Mouse (Mus musculus): ENCODE data around the gene Gabrb3.

Gabrb3 gene

GRCm38 (mm10) chr7:57532676-57533075, 113.2 kb downstream of the Gabrb3 start:
- no peak for DNase-seq (ENCODE audit: low read depth)

DNA sequence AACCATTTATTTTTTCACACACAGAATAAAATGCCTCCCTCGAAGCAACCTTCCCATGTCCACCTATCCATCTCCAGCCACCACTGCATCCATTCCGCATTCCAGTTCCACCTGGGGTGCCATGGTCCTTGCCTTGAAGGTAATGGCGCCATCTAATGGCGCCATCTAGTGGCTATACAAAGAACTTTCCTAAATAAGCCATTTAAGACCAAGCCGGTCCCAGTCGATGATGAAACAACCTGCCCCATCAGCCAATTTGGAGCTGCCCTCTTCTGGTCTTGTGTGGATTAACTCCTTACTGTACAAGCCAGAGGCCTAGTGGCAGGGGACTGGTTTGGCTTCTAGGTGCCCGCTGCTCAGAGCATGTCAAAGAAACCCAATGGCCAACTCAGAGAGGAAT, 119.1 kb downstream of the Gabrb3 start:
- peak; percentile 63 for DNase-seq (ENCODE audit: low read depth)

GRCm38 (mm10) chr7:57560732-57561436, 141.4 kb downstream of the Gabrb3 start:
- DNase-seq (ENCODE audit: low read depth): no peak

GRCm38 (mm10) chr7:57564403-57564802, 144.9 kb downstream of the Gabrb3 start:
- DNase-seq (ENCODE audit: low read depth): no peak

GRCm38 (mm10) chr7:57590451-57591248, 171.2 kb downstream of the Gabrb3 start:
- no peak for DNase-seq (ENCODE audit: low read depth)

GRCm38 (mm10) chr7:57591249-57591577, 171.7 kb downstream of the Gabrb3 start:
- DNase-seq (ENCODE audit: low read depth): no peak

- DNase-seq (ENCODE audit: low read depth): no peak
These were observed 172.3 kb downstream of the Gabrb3 start for GRCm38 (mm10) chr7:57591578-57592431.

DNA sequence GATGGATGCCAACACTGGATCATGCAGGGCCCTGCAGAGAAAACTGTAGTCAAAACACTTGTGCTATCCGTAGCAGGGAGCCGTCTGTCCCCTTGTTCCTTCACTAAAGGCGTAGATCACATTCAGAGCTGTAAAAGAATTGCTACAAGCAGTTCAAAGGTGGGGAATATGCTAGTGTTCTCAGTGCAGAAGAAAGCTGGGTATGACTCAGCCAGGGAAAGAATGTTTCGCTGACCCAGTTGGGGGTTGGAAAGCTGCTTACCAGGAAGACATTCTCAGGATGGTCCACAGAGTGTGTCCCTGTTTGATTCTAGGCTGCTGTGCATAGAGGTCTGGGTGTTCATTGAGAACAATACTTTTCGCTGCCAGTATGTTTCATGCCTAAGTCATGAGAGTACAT, 177.8 kb downstream of the Gabrb3 start:
- DNase-seq (ENCODE audit: low read depth): peak; percentile 12

DNA sequence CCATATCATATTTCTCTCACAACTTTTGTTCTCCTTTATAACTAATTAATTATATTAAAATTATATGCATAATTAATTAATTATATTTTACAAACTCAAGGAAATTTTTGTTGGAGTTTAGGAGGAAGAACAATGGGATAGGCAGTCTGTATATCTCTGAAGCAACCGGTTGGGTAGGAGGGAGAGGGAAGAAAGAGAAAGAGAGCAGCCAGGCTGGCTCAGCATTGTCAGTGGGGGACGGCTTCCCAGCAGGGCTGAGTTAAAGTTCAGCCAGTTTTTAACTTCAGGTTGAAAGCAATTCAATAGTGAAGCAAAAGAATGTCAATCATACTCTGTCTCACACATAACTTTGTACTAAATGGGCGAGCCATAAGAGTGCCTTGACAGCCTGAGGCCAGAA, 199.2 kb downstream of the Gabrb3 start:
- DNase-seq (ENCODE audit: low read depth): no peak

DNA sequence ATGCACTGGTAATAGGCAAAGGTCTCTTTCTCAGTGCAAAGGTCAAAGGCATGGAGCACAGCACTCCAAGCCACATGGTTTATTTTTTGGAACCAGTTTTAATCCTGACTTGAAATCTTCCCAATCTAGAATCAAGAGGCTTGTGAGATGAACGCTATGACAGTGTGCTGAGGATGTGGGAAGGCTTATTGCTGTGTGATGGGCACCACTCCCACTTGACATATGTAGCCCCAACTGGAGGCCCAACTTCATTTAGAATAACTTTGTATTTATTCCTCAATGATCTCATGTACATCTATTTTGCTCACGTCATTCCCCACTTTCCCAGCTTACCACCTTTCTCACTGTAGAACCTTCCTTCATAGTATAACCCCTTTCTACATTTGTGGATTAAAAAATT, 200.5 kb downstream of the Gabrb3 start:
- DNase-seq (ENCODE audit: low read depth): no peak

DNA sequence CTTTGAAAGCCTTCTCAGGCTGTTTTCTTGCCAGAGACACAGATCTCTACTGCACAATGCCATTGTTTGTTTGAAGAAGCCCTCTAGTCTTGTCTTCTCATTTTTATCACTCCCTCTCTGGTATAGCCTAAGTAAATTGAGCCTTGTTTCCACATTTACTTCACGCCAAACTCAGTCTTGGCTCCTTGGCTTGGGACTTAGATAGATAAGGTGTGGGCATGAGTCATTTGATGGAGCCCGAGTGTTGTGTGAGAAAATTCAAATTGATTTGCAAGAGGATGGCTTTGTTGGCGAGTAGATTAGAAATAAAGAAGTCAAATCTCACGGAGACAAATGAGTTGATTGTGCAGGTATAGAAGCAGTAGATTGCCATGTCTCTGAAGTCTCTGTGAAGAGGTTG, 204.2 kb downstream of the Gabrb3 start:
- DNase-seq (ENCODE audit: low read depth): no peak

GRCm38 (mm10) chr7:57635026-57635425, 215.5 kb downstream of the Gabrb3 start:
- no peak for DNase-seq (ENCODE audit: low read depth)

- DNase-seq (ENCODE audit: low read depth): no peak
These were observed 216.2 kb downstream of the Gabrb3 start for GRCm38 (mm10) chr7:57635687-57636086.

DNA sequence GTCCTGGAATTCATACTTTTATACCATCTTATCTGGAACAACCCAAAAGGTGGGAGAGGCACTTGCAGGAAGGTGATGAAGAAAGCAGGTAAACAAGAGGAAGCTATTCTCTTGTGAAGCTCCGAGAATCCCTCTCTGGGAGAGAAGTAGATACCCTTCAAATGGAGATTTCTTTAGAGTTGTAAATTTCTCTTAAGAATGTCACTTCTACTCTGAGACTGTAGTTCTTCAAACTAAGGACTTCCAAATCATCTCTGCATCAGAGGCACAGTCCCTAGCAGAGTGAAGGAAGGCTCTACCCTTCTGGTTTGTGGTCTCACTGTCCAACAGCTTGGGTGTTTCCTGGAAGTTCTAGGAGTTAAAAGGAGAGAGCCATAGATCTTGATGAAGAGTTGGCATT, 221.3 kb downstream of the Gabrb3 start:
- DNase-seq (ENCODE audit: low read depth): no peak

GRCm38 (mm10) chr7:57647345-57647744, 227.9 kb downstream of the Gabrb3 start:
- DNase-seq (ENCODE audit: low read depth): no peak

DNA sequence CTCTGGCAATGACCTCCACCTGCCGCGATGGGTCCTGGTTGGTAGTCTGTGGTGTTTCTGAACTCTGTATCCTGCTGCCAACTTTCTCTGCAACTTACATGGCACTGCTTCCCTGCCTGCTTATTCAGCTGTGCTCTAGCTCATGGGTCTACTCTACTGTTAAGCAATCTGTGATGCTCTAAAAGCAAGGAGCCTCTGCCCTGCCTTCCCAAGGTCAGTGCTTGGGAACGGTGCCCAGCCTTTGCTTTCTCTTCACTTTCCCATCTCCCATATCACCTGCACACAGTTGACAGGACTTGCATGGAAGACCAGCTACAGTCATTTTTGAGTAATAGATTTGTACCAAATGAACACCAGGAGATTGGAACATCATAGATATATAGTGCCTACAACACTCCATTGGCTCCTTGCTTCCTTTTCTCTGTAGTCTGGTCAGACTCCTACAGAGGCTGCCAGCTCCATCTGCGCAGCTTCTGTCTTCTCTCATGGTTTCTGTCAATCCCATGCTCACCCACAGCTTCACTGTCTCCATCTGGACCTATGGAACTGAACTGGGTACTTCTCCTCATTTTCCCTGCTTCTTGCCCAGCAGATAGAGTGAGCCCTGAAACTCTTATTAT, 228.8 kb downstream of the Gabrb3 start:
- no peak for DNase-seq (ENCODE audit: low read depth)

- no peak for DNase-seq (ENCODE audit: low read depth)
These were observed 257.9 kb downstream of the Gabrb3 start for GRCm38 (mm10) chr7:57677352-57677751.

GRCm38 (mm10) chr7:57689836-57690235, 270.3 kb downstream of the Gabrb3 start:
- DNase-seq (ENCODE audit: low read depth): no peak

DNA sequence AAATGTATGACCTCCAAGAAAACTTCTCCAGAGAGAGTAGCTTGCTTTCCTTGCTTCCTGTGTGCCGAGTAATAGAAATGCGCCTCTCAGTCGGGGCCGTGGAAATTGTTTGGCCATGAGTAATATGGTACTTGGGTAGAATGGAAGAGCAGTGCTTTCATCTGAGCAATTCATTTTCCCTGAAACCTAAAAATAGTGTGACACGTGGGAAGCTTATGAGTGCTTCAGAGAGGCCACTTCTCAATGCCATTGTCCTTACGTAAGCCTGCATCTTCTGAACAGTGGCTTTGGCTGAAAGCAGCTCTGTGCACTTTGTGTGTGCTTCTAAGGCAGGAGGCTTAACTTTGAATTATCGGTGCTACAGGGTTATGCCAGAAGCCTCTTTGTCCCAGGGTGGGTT, 280.9 kb downstream of the Gabrb3 start:
- peak; percentile 70 for DNase-seq (ENCODE audit: low read depth)

DNA sequence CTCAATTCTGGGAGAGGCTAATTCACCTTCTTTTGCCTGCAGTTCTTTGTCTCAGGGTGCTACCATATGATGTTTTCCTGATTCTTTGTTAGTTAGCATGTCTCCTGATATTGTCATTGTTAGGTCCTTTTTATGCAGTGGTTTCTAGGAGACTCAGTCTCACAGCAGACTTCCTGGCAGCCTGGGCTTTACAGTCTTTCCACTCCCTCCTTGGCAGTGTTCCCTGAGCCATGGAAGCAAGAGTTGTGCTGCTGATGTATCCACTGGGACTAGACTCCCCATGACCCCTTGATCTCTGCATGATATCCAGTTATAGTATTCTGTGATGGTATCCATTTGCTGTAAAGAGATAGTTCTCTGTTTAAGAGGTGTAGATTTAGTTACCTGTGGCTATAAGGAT, 281.6 kb downstream of the Gabrb3 start:
- peak; percentile 54 for DNase-seq (ENCODE audit: low read depth)

DNA sequence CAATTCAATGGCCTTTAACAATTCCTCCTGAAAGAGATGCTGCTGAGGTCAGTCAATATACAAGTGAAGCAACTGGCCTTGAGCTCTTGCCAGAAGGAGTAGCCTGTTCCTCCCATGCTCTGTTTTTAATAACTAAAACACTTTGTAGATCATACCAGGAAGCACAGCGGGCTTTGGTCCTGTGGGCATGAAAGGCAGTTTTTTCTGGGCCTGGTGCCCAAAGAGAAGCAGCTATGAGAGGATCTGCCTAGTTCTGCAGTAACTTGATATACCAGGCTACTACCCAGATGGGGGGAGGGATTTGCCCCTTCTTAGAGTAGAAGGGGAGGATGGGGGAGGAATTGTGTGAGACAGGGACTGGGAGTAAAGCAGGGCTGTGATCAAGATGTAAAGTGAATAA, 284.1 kb downstream of the Gabrb3 start:
- DNase-seq (ENCODE audit: low read depth): peak; percentile 75

DNA sequence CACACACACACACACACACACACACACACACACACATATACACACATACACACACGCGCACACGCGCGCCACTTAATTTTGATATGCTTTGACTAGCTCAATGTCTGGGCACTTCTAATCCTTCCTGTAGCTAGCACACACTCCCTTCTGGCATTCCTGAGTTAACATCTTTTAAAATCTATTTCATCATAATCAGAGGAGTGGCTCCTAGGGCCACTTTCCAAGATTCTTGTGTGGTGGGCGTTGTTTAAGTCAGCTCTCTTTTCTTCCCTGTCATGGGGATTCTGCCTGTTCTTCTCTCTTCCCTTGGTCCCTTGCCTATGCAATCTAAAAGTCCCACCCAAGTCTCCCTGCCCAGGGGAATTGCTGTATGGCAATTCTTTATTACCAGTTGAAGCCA, 286.6 kb downstream of the Gabrb3 start:
- peak; percentile 41 for DNase-seq (ENCODE audit: low read depth)
